Mouse (Mus musculus) spleen, adult 2 months (tissue): ENCODE results near the gene Unc93b1.

Source experiments
- CTCF ChIP-seq: fragments of 200-500 bp; IDR thresholded peaks from 2 replicates; pipeline ENCODE4 v1.5.1; 2011; ENCODE audit warnings: mild to moderate bottlenecking, inconsistent platforms; ENCODE audit not compliant: insufficient read depth, insufficient read length, insufficient replicate concordance; ENCODE audit errors: extremely low read depth
- POLR2A ChIP-seq: fragments of 200-500 bp; IDR thresholded peaks from 2 replicates; pipeline ENCODE4 v1.6.1; 2011; ENCODE audit warnings: low read depth, low read length, inconsistent platforms

GRCm38 (mm10) chr19:3927989-3928388 lies 7.0 kb upstream of the Unc93b1 start:
- TF ChIP-seq POLR2A = no peak
- no peak for TF ChIP-seq CTCF
